Mouse (Mus musculus): Measurements from ENCODE around the gene Fcer1g.

DNA sequence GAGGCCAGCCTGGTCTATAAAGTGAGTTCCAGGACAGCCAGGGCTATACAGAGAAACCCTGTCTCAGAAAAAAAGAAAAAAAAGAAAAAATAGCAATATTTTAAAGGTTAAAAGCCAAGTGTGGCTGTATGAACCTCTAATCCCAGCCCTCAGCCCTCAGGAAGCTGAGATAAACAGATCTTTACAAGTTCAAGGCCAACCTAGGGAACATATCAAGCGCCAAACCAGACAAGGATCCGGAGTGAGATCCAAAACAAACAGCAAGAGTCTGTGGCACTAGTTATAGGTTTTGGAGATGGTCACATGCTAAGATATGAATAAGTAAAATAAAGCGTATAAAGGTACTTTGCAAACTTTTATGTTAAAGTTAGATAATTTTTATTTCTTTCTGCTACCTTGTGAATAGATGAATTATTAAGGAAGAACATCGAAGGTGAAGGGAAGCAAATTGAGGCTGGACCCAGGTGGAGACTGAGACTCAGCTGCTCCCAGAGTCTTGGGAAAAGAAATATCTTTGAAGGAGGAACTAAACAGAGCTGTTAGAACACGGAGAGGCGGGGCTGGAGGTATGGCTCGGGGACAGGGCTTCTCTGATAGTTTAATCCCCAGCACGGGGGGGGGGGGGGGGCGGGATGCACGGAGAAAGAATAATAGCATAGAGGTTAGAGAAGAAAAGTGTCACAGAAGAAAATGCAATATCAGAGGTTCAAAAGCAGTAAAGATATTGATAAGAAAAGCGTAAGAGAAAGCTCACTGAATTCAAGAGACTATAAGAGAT lies 30.5 kb downstream of the Fcer1g start:
- TF ChIP-seq CTCF (IDR thresholded peaks at IDR 0.05; ENCODE audit: insufficient read depth, low read length), result no peak
- no peak for TF ChIP-seq POLR2A (IDR thresholded peaks at IDR 0.05; ENCODE audit: borderline replicate concordance, extremely low read depth, low read depth, low read length)
